Mouse (Mus musculus) thymus, postnatal 36 days (tissue): ENCODE data around the gene Tceanc2.

Experiments used
- DNase-seq, 2 experiments: peaks; one replicate each; pipeline ENCODE4 v3.0.0; 2022; ENCODE audit warnings: mixed read lengths in 2 of 2

Tceanc2 gene

DNA sequence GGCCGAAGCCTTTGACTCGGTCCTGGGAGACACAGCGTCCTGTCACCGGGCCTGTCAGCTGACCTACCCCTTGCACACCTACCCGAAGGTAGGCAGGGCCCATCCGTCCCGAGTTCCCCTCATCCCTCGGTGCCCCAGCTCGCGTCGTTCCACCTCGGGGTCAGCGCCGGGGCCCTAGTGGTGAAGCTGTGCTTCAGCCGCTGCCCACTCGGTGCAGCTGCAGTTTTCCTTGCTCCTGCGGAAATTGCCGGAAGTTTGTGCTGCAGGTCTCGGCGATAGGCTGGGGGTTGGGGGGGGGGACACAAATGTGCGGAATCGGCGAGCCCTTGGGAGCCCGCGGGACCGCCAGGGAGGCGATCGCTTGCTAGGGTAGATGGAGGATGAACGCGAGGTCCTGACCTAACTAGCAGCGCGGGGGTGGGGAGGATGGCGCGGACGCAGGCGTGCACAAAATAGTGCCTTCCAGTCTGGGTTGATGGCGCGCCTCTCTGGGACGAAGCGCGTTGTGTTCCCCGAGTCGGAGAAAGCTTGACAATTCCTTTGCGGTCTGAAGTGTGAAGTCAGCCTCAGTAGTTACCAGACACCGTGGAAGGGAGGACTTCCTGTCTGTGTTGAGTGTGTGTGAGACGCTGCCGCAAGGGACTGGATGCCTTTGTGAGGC lies at the start of gene Tceanc2:
Gene Tceanc2, minus strand, starts transcription at position 287 of the 661 bp plus-strand sequence.
- peak; percentile 66 to 75 for DNase-seq

DNA sequence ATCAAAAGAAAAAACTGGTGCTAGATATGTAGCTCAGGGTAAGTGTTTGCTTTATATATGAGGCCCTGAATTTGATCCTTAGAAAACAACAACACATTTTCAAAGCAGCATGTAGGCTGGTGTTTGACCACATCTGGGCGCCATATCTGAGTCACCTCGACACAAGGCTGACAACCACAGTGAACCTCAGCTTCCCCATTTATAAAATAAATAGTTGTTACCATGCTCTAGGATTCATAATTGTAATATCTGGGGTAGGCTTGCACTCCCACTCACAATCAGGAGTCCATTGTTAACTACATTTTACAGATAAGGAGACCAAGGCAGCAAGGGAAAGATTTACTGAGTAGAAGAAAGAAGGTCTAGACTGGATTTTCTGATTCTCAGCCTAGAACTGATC lies 47.4 kb upstream of the Tceanc2 start:
- no peak for DNase-seq

DNA sequence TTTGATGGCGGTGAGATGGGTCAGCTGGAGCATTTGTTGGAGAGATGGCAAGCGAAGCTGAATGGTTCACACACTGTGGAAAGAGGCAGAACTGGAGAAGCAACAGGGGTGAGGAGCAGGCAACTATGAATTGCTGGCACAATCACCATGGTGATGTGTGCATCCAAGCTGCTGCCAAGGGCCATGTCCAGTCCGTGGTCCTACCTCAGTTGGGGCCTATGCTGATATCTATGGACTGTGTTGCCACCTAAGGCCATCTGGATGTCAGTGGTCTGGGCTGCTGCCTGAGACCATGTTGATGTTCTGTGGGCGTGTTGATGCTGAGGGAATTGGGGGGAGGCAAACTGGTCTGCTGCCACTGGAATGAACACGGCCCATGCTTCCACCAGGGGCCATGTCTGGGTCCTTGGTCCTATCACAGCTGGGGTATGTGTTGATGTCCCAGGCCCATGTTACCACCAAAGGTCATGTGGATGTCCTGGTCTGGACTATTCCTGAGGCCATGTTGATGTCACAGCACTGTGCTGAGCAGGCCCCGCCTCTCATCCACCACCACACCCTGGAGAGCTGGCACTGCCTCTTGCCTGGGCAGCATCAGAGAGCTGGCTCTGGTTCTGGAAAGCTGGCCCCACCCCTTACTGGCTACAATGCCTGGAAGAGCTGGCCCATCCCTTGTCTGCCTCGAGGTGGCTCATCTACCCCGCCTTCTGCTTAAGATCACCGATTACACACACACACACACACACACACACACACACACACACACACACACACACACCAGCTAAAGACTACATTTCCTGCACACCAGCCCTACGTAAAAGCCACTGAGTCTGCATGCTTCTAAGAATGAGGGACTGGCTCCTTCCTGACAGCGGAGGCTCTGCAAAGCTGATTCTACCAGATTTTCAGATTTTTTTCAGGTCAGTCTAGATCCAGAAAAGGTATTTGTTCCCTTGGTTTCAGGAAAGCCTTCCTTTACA lies 44.6 kb upstream of the Tceanc2 start:
- DNase-seq, result peak in 1 of 2 experiments; percentile 9

DNA sequence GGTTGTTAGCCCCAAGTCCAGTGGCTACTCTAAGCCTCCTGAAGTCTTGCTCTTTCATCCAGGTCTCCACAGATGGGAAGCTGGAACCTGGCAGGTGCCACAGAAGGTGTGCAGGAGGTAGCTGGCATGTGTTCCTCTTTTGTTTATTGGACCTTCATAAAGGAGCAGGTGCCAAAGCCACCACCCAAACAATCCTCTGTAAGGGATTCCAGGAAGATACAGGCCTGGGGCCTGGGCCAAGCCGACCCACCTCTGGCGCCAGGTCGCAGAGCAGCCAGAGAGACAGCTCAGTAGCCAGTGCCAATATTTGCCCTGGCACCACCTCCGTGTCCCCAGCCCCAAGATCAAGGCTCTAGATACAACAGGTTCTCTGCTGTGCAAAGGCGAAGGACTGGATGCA lies 42.6 kb upstream of the Tceanc2 start:
- no peak for DNase-seq

DNA sequence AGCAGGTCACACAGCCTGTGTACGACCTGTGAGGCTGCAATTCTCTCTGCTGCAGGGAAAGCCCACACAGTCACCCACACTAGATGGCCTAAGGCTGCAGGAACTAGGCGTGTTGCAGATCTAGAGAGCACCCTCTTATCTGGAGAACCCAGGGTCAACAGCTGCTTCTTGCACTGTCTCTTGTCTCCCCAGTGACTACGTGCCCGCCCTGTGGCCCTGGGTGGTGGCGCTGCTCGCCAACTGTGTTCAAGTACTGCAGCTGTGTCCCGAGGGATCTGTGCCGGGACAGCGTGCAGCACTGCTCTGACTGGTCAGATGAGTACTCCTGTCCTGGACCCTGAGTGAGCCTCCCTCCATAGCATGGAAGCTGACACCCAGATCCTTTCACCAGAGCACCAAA lies 38.7 kb upstream of the Tceanc2 start:
- no peak for DNase-seq

DNA sequence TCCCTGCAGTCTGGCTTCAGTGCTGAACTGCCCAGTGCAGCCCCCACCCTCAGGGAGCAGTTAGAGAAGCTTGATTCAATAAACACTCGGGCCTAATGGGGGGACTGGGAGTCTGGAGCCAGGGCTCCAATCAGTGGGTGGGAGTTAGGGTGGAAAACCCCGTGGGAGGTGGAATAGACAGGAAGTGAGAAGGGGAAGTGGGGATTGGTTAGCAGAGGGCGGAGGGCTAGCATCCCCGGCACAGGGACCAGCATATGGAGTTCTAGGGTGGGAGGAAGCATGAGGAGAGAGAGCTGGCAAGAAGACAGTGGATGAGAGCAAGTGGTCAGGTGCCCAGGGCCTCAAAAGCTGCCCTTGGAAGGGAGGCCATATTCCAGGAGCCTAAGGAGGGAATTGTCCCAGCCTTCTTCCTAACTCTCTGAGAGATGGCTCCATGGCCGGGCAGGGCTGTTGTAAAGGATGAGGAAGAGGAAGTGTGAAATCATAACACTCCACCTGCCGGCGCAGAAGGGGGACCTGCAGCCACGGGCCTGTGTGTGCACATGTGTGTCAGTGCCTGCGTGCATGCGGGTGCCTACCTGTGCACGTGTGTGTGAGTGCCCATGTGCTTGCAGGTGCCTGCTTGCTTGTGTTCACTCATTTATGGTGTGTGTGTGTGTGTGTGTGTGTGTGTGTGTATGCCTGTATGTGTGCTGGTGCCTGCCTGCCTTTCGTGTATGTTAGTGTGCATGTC lies 34.5 kb upstream of the Tceanc2 start:
- DNase-seq, result no peak

DNA sequence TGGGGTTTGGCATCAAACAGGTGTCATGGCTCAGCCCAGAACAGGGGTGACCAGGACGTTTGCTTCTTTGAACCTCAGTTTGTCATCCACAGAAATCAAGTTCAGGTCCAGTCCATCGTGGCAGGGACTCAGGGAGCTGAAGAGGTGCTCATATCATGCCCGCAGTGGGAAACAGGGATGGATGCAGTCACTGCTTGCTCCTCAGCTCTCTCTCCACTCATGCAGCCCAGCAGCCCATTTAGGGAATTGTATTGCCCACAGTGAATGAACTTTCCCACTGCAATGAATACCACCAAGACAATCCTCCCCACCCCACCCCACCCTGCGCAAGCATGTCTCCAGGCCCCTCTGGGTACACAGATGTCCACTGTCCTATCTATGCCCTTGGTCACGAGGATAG lies 33.0 kb upstream of the Tceanc2 start:
- no peak for DNase-seq

DNA sequence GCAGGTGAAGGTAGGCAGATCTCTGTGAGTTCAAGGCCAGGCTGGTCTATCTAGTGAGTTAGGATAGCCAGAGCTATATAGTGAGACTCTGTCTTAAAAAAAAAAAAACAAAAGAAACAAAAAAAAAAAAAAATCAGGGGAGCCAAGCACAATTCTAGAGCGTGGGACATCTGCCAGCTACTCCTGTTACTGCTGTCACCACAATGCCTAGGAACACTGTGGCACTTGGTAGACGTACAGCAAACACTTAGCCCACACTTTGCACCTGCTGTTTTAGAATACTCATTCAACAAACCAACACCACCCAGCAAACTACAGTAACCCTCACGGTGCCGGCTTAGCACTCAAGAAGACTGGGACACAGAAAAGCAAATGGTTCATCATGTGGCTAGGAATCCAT lies 32.5 kb upstream of the Tceanc2 start:
- no peak for DNase-seq

DNA sequence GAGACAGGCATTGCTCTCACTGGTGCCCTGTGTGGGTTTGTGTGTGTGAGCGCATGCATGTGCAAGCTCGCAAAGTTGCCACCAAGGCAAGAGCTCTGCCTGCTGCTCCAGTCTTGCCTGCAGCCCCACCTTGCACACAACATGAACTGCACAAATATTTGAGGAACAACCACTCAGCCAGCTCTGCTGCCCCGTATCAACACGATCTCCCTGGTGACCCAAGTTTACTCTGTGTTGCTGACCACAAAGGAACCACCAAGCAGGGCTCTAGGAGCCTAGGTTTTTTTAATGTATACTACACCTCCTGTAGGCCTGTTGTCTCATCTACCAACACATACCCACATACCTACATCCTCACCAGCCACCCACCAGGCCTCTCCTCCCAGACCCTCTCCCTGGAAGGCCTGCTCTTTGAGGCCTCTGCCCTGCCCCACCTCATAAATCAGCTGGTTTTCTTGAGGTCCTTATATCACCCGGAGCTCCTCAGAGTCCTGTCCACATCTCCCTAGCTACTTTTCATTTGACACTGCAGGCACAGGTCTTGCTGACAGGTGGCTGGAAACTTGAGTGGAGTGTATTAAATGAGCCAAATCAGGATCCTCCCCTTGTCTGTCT lies 31.7 kb upstream of the Tceanc2 start:
- no peak for DNase-seq

DNA sequence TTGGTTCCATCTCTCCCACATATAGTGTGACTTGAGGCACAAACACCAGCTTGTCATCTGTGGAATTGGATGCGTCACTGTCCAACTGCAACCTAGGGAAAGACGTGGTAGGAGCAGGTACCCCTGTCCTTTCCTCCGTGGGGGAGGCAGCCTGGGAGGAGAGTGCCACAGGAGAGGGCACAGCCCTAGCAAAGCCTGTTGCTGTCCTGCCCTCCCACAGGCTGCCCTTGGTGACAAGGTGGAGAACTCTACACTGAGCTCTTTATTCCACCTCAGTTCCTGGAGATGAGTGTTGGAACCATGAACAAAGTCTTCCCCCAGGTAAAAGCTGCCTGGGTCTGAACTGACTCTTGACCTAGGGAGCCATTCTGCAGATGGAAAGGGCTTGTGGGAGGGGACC lies 30.0 kb upstream of the Tceanc2 start, which contains the start of gene Ldlrad1:
Gene Ldlrad1, plus strand, starts transcription at position 301 of the 400 bp plus-strand sequence.
- DNase-seq, result no peak

DNA sequence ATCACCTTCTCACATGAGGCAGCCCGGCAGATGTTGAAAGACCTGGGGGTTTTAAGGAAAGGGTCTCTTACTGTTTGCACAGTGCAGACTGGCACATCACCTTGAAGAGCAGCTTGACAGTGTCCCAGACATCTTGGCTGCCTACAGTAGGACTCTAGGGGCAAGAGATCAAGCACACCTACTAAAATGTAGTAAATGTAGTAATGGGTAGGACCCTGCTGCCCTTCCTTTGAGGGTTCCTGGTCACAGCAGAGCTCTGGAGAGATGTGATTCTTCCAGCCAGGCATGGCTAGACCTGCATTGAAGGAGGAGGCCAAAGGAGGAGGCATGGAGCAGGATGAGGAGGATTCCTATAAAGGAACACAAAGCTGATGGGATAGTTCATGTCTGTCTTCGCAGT lies 28.1 kb upstream of the Tceanc2 start:
- DNase-seq, result no peak

DNA sequence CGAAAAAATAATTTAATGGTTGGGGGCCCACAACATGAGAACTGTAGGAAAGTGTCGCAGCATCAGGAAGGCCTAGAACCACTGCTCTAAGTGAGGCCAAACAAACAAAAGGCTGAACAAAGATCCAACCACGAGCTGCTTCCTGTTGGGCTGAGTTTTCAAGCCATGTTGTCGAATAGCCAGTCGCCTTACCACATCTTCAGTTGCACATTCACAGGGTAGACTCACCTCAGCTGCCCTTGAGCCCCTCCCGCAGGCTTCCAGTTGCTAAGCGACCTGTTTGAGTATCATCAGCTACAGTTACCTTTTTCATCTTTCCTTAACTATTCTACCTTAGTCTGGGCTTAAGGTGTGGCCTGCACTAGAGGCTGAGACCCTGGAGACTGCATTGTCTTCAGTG lies 24.1 kb upstream of the Tceanc2 start:
- no peak for DNase-seq

DNA sequence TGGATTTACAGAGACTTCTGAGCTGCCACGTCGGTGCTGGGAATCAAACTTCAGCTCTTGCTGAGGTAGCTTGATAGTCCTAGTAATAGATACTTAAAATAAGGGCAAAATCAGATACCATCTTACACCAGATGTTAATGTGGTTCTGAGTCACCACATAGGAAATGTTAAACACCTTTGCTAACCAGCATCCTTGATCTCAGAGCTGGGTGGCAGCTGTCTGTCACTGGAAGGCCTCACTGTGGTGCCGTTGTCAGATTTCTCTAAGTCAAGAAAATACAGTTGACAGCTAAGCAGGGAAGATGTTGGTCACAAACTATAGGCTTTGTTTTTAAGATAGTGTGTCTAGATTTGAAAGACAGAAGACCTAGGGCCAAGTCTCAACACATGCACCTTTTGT lies 22.9 kb upstream of the Tceanc2 start:
- peak in 1 of 2 experiments; percentile 17 for DNase-seq

DNA sequence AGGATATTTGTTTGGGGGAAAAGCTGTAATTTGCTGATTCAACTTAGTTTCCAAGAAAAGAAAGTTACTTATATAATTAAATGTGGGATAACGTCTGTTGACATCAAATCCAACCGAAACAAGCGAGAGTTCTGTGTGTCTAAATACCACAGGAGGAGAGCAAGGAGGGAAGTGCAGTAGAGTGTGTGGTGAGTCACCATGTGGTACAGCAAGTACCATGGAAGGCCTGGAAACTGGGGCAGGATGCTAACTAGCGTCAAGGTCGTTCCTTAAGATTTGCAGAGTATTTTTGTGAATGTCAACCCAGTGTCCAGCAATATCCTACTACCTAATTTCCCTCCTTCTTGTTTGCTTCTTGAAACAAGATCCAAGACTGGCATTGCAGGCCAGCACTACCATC lies 19.2 kb upstream of the Tceanc2 start:
- DNase-seq, result no peak

DNA sequence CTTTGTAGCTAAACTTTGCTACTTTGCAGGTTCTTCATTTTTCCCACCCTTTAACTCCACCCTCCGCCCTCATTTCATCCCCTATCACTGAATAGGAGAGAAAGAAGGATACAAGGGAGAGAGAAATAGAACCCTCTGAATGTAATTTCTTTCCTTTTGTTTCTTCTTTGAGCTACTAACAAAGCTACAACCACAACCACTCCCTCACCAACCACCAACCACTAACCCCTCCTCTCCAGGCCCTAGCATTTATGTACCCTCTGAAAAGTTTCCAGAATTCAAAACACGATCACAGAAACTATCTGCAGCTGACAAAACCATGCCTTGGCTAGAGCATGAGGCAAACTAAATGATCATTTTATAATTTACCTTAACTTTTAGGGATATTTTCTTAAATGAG lies 17.5 kb upstream of the Tceanc2 start:
- no peak for DNase-seq

DNA sequence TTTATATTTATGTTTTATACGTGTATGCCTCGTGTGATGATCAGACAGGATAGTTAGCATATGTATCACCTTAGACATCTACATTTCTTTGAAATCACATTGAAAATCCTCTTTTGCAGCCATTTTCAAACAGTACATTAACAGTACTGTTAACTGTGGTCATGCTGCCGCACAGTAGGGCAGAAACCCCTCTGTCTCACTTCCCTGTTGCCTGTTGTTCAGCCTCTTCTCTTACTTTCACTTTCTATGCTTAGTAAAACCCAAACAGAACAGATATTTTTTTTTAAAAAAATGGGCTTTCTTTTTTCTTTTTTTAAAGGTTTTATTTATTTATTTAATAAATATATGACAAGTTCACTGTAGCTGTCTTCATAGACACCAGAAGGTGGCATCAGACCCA lies 14.9 kb upstream of the Tceanc2 start:
- no peak for DNase-seq

DNA sequence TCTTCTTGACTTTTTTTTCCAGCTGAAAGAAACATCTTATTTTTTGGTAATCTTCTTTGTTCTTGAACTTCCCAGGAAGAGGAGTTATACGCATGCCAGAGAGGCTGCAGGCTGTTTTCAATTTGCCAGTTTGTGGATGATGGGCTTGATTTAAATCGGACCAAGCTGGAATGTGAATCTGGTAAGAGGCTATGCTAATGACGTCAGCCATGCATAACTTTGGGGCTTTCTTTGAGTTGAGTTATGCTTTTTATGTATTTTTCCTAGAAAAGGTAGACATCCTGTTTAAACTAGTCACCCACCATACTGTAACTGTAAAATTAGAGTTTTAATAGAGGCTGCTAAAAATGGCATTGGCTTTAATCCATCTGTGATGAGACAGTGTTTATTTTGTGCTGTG lies 6.8 kb upstream of the Tceanc2 start:
- no peak for DNase-seq

DNA sequence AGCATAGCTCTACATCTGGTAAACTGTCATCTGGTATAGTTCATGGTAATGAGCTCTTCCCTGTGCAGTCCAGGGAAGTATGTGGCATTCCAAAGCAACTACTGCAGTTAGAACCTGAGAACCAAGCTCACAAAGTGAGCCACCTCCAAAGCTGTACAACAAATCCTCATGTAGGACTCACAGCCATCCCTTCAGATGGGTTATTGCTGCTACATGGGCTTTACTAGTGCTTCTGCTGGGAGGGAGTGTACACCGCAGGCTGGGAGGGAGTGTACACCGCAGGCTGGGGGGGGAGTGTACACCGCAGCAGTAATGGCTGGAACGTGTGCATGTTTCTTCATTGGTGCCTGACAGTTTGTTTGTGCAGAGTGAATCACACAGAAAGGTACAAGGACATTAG lies 4.3 kb upstream of the Tceanc2 start:
- no peak for DNase-seq

DNA sequence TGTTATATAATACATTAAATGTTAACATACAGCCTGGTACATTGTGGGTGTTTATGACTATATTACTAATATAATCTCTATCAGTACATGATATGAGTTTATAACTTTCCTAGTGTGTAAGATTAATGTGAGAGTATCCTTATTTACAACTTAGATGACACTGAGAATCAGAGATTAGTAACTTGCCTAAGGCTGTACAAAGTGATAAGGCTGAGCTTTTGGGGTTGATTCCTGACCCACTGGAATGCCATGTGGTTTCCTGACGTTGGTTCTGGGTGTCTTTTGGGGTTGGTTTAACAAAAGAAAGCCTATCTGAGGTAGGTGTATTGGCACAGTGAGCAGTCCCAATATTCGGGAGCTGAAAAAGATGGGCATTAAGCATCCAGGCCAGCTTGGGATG lies 3.9 kb upstream of the Tceanc2 start:
- DNase-seq, result no peak

DNA sequence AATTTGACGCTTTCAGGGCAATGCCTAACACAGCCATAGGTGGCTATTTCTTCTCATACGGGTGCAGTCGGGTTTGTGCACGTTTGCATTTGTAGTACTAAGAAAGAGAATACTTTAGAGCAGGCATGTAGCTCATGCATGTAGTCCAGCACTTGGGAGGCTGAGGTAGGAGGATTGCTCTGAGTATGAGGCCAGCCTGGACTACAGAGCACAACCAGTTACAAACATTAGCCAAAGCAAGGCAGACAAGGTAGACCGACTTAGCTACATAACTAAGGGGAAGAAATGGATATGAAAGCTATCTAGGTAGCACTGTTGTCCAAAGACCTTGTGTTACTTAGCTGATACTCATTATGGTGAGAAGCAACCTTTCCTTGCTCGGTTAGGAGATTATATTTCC lies 3.0 kb upstream of the Tceanc2 start:
- no peak for DNase-seq

DNA sequence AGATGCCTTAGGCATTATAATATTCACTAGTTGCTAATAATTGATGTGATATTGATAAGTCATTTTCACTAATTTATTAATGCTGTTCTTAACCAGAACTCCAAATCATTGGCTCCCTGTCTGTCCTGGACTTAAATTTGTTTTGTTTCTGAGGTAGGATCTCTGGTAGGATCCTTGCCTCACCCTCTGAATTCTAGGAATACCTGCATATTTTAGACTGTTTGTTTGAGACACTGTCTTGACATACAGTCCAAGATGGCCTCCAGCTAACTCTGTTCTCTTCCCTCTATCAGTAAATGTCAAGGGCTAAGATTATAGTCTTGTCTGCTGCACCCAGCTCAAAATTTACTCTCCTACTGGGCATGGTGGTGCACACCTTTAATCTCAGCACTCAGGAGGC lies 1.8 kb upstream of the Tceanc2 start:
- no peak for DNase-seq

DNA sequence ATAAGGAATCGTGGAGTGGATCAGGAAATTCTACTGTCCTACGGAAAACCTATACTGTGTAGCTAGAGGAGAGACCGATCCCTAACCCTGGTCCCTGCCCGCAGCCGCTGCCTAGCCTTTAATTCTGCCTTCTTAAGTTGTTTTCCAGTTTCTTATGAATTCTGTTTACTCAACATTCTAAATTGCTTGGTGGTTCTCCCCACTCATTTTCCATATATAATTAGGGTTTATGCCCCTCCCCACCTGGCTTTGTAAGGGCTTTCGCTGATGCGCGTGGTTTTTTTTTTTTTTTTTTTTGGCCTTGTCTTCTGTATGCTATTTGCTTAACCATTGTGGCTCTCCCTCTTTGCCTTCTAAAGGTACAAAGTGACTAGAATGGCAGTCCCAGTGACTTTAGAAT lies 645 bp upstream of the Tceanc2 start:
- no peak for DNase-seq
